Comparison of ENCODE assay signal across 15 mouse cellular contexts in the genomic region with DNA sequence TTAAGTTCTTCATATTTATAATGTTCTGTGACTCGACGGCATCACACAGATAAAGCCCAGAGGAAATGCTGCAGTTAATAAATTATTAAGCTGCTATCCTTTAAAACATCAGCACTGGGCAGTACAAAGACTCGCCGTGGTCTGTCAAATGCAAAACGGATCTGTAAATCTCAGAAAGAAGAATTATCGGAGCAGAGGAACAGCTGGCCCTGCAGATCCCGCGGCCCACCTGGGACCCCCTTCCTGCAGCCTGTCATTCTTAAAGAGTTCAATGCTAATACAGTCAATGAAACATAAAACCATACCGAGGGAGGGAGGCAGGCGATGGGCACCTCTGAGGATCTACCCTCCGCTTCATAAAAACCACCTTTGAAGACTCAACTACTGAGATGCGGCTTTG.
A peak's percentile ranks its signal among the peaks of the same experiment; 100 is the strongest.
DNase-seq lines count a peak whose midpoint lies in the region; ATAC-seq lines count a peak whose summit lies in the region.
"Had no signal": no experiment of that assay in that cellular context is flagged by ENCODE, and none has a peak within 500 bp of the region (broad histone marks: within the 10 kb centered on the region; RNA-seq: fewer than 3 reads in every experiment).

No protein-coding gene starts in this region.

- H3K4me2 ChIP-seq in kidney, embryonic 15.5 days: 0 out of 2 replicates have a peak overlapping the region, but pooled peaks have one; percentile 24
- peak overlapping the region; percentile 16 for H3K4me2 ChIP-seq in embryonic facial prominence, embryonic 12.5 days (replicated peaks)
- no peak overlapping the region for H3K4me2 ChIP-seq in midbrain, embryonic 12.5 days (replicated peaks)
- no peak overlapping the region for H3K4me2 ChIP-seq in neural tube, embryonic 14.5 days (ENCODE audit: low read depth, low read length)
- no peak overlapping the region for H3K4me2 ChIP-seq in liver, embryonic 11.5 days
- H3K4me2 ChIP-seq: hindbrain, embryonic 15.5 days had no signal

- H3K27ac ChIP-seq in kidney, embryonic 15.5 days: no peak overlapping the region
- no peak overlapping the region for H3K27ac ChIP-seq in embryonic facial prominence, embryonic 12.5 days
- H3K27ac ChIP-seq in midbrain, embryonic 12.5 days (replicated peaks): peak overlapping the region; percentile 64
- 0 out of 2 replicates have a peak overlapping the region, but pooled peaks have one; percentile 7 for H3K27ac ChIP-seq in neural tube, embryonic 14.5 days (ENCODE audit: low read depth, low read length)
- no peak overlapping the region for H3K27ac ChIP-seq in liver, embryonic 11.5 days (ENCODE audit: low read depth, low read length)
- H3K27ac ChIP-seq: hindbrain, embryonic 15.5 days had no signal

- WGBS in kidney, embryonic 15.5 days: 25% methylated on average over 12 of the region's 12 CpGs
- 31% methylated on average over 12 of the region's 12 CpGs for WGBS in embryonic facial prominence, embryonic 12.5 days
- 53% methylated on average over 12 of the region's 12 CpGs for WGBS in midbrain, embryonic 12.5 days
- 29% methylated on average over 12 of the region's 12 CpGs for WGBS in neural tube, embryonic 14.5 days
- WGBS in liver, embryonic 11.5 days: 83% methylated on average over 12 of the region's 12 CpGs

- H3K9ac ChIP-seq in kidney, embryonic 15.5 days: no peak overlapping the region
- H3K9ac ChIP-seq in embryonic facial prominence, embryonic 12.5 days: no peak overlapping the region
- no peak overlapping the region for H3K9ac ChIP-seq in midbrain, embryonic 12.5 days (replicated peaks)
- H3K9ac ChIP-seq in neural tube, embryonic 14.5 days (replicated peaks; ENCODE audit: low read depth, low read length): no peak overlapping the region
- H3K9ac ChIP-seq in liver, embryonic 11.5 days (ENCODE audit: low read depth, low read length): no peak overlapping the region
- H3K9ac ChIP-seq: hindbrain, embryonic 15.5 days; liver, postnatal 0 days had no signal

- peaks cover 30% of the 10 kb centered on the region for H3K4me1 ChIP-seq in kidney, embryonic 15.5 days
- peaks cover 41% of the 10 kb centered on the region for H3K4me1 ChIP-seq in embryonic facial prominence, embryonic 12.5 days
- peaks cover 32% of the 10 kb centered on the region for H3K4me1 ChIP-seq in midbrain, embryonic 12.5 days
- H3K4me1 ChIP-seq in neural tube, embryonic 14.5 days (ENCODE audit: control insufficient read depth, insufficient read depth, low read length): 0 out of 2 replicates have a peak, but pooled peaks cover 4% of the 10 kb centered on the region
- H3K4me1 ChIP-seq in liver, embryonic 11.5 days (replicated peaks; ENCODE audit: control insufficient read depth, insufficient read depth, low read length): no peaks in the 10 kb centered on the region

- ATAC-seq in kidney, embryonic 15.5 days (replicated peaks; ENCODE audit: low FRiP score): no peak
- peak; percentile 35; the same call in 1 of the 2 replicates for ATAC-seq in embryonic facial prominence, embryonic 12.5 days (ENCODE audit: insufficient number of reproducible peaks, insufficient read depth, low FRiP score, low TSS enrichment)
- ATAC-seq in midbrain, embryonic 12.5 days (ENCODE audit: low FRiP score, low read depth): peak; percentile 59; the same call in 1 of the 2 replicates
- ATAC-seq in neural tube, embryonic 14.5 days (ENCODE audit: low read depth): peak; percentile 42; the same call in 1 of the 2 replicates
- ATAC-seq in liver, embryonic 11.5 days (replicated peaks; ENCODE audit: low FRiP score): no peak
- ATAC-seq: liver, postnatal 0 days had no signal

- no peaks in the 10 kb centered on the region for H3K9me3 ChIP-seq in kidney, embryonic 15.5 days (replicated peaks)
- no peaks in the 10 kb centered on the region for H3K9me3 ChIP-seq in embryonic facial prominence, embryonic 12.5 days
- H3K9me3 ChIP-seq in midbrain, embryonic 12.5 days: no peaks in the 10 kb centered on the region
- no peaks in the 10 kb centered on the region for H3K9me3 ChIP-seq in neural tube, embryonic 14.5 days (ENCODE audit: control insufficient read depth, low read length)
- no peaks in the 10 kb centered on the region for H3K9me3 ChIP-seq in liver, embryonic 11.5 days (ENCODE audit: control insufficient read depth, low read length)
- H3K9me3 ChIP-seq: hindbrain, embryonic 15.5 days had no signal

- no peaks in the 10 kb centered on the region for H3K36me3 ChIP-seq in kidney, embryonic 15.5 days
- no peaks in the 10 kb centered on the region for H3K36me3 ChIP-seq in embryonic facial prominence, embryonic 12.5 days
- no peaks in the 10 kb centered on the region; the same call in 1 of the 2 replicates for H3K36me3 ChIP-seq in midbrain, embryonic 12.5 days
- H3K36me3 ChIP-seq in neural tube, embryonic 14.5 days (ENCODE audit: control insufficient read depth, insufficient read depth, low read length): no peaks in the 10 kb centered on the region
- H3K36me3 ChIP-seq in liver, embryonic 11.5 days (ENCODE audit: control insufficient read depth, insufficient read depth, low read length): no peaks in the 10 kb centered on the region
- H3K36me3 ChIP-seq: hindbrain, embryonic 15.5 days had no signal

- H3K4me3 ChIP-seq in kidney, embryonic 15.5 days (replicated peaks): no peak overlapping the region
- H3K4me3 ChIP-seq in embryonic facial prominence, embryonic 12.5 days: no peak overlapping the region
- no peak overlapping the region for H3K4me3 ChIP-seq in midbrain, embryonic 12.5 days
- H3K4me3 ChIP-seq in neural tube, embryonic 14.5 days (ENCODE audit: low read depth, low read length): no peak overlapping the region
- H3K4me3 ChIP-seq in liver, embryonic 11.5 days (ENCODE audit: low read depth, low read length): no peak overlapping the region
- H3K4me3 ChIP-seq: hindbrain, embryonic 15.5 days had no signal

- no peak for DNase-seq in kidney, adult 11 months
- DNase-seq in liver, embryonic 11.5 days (ENCODE audit: low spot score): no peak
- no peak for DNase-seq in liver
- DNase-seq: adrenal gland, postnatal 10 days; cerebellum, adult 2 months; gastrocnemius, postnatal 10 days; kidney, adult 2 months; liver, postnatal 0 days; right cerebral cortex, adult 18-20 months; thymus, postnatal 4 days had no signal

- H3K27me3 ChIP-seq in kidney, embryonic 15.5 days: no peaks in the 10 kb centered on the region
- H3K27me3 ChIP-seq in embryonic facial prominence, embryonic 12.5 days: no peaks in the 10 kb centered on the region
- no peaks in the 10 kb centered on the region for H3K27me3 ChIP-seq in midbrain, embryonic 12.5 days
- no peaks in the 10 kb centered on the region for H3K27me3 ChIP-seq in neural tube, embryonic 14.5 days (ENCODE audit: control insufficient read depth, insufficient read depth, low read length)
- H3K27me3 ChIP-seq in liver, embryonic 11.5 days (replicated peaks; ENCODE audit: control insufficient read depth, insufficient read depth, low read length): no peaks in the 10 kb centered on the region
- H3K27me3 ChIP-seq: hindbrain, embryonic 15.5 days had no signal

Comparison
In these comparisons a context has a peak if more than half of its experiments do, and no peak if none do; other contexts are left out.
1. ATAC-seq: peak in embryonic facial prominence, embryonic 12.5 days (single experiment), midbrain, embryonic 12.5 days (single experiment) and neural tube, embryonic 14.5 days (single experiment); none in kidney, embryonic 15.5 days (single experiment) and liver, embryonic 11.5 days (single experiment).
2. H3K27ac ChIP-seq: peak in midbrain, embryonic 12.5 days (single experiment) and neural tube, embryonic 14.5 days (single experiment); none in kidney, embryonic 15.5 days (single experiment), embryonic facial prominence, embryonic 12.5 days (single experiment) and liver, embryonic 11.5 days (single experiment).
3. H3K4me2 ChIP-seq: peak in kidney, embryonic 15.5 days (single experiment) and embryonic facial prominence, embryonic 12.5 days (single experiment); none in midbrain, embryonic 12.5 days (single experiment), neural tube, embryonic 14.5 days (single experiment) and liver, embryonic 11.5 days (single experiment).